Mouse (Mus musculus) mouse embryonic stem cell (cell line): ENCODE measurements around the gene Klf1.

Experiments
- in situ Hi-C, 2 experiments: fragments of 300-500 bp; cut with MboI; formaldehyde crosslinking; loops; 1 replicate in 1 of 2; 3 replicates in 1 of 2; pipeline ENCODE4 v1.14.3; 2019 to 2020; ENCODE audit warnings: low sequenced_read_pairs in 2 of 2, low pct_unique_long_range_greater_than_20kb in 1 of 2, mixed read lengths in 1 of 2; ENCODE audit not compliant: unreplicated experiment in 1 of 2

The Klf1 gene

DNA sequence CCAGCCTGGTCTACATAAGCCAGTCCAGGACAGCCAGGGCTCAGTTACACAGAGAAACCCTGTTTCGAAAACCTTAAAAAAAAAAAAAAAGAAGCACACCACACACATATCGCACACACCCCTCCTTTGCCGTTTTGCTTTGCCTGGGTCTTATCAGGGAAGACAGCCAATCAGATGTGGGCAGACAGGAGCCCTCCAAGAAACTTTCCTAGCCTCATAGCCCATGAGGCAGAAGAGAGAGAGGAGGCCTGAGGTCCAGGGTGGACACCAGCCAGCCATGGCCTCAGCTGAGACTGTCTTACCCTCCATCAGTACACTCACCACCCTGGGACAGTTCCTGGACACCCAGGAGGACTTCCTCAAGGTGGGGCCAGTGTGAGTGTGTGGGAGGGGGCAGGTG is at the start of gene Klf1:
Gene Klf1 (plus strand): TSS at position 177 of the 400 bp plus-strand sequence.
- in situ Hi-C loops, result no loop called here

DNA sequence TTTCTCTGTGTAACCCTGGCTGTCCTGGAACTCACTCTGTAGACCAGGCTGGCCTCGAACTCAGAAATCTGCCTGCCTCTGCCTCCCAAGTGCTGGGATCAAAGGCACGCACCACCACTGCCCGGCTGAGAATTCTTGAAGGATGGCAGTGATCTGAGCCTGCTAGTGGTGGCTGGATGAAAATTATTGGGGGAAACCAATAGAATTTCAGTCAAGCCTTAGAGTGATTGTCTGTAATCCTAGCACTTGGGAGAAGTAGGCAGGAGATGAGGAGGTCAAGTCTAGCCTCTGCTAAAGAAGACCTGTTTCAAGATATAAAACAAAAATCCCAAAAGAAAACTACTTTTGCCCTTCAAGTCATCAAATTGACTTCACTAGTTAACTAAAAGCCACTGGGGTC is 45.3 kb upstream of the Klf1 start:
- in situ Hi-C loops, result no loop called here

DNA sequence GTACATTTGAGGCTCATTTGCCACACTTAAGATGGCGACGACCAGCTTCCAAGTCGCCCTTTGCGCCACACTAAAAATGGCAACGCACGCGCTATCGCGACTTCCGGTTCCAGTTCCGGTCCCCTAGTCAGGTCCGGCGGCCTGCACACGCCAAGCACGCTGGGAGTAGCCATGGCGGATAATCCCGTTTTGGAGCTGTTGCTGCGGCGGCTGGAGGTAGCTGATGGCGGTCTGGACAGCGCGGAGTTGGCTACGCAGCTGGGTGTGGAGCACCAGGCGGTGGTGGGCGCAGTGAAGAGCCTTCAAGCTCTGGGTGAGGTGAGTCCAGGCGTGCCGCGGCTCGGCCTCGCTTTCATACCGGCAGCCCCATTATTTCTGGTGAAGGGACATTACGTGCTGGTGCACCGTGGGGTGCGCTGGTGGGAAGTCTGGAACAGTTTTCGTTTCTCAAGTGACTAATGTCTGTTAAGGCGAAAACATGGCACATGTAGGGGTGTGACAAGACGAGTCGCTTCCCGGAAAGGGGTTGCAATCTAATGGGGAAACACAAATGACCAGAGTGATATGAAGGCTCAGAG is 44.8 kb upstream of the Klf1 start, which contains the start of gene Farsa:
Gene Farsa (plus strand): TSS at position 126 of the 578 bp plus-strand sequence.
- in situ Hi-C loops, result no loop called here

DNA sequence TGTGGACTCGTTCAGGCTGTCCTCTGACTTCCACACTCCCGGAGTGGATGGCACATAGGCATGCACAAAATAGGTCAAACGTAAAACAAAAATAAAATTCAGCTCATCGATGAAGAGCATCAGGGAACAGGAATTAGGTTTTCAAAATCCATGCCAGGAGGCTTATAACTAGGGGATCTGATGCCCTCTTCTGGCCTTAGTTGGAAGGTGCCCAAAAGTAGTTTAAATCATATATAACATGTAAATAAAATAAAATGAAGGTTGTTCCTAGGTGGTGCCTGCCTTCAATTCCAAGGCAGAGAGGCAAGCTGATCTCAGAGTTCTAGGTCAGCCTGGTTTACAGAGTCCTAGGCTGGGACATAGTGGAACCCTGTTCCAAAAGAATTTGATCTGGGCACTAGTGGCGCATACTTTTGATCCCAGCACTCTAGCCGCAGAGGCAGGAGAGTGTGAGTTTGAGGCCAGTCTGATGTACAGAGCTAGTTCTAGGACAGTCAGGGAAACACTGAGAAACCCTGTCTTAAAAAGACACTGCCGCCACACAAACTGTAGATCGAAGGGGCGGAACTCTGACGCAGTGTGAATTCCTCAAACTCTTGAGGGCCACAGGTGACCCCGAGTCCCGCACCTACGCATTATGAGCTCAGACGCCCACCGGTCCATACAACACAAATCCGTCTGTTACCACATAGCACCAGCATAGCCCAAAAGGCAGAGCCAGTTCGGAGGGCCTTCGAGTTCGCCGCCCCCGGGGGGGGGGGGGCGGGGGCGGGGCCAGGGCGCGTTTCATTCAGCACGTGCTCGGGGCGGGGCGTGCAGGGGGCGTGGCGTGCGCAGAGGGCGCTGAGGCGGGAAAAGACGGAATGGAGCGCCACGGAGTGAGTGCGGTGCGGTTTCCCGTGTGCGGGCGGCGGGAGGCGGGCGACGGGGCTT is 30.1 kb upstream of the Klf1 start, which contains the start of gene Syce2:
Gene Syce2 (plus strand): TSS at position 736 of the 933 bp plus-strand sequence.
- in situ Hi-C loops, result no loop called here

DNA sequence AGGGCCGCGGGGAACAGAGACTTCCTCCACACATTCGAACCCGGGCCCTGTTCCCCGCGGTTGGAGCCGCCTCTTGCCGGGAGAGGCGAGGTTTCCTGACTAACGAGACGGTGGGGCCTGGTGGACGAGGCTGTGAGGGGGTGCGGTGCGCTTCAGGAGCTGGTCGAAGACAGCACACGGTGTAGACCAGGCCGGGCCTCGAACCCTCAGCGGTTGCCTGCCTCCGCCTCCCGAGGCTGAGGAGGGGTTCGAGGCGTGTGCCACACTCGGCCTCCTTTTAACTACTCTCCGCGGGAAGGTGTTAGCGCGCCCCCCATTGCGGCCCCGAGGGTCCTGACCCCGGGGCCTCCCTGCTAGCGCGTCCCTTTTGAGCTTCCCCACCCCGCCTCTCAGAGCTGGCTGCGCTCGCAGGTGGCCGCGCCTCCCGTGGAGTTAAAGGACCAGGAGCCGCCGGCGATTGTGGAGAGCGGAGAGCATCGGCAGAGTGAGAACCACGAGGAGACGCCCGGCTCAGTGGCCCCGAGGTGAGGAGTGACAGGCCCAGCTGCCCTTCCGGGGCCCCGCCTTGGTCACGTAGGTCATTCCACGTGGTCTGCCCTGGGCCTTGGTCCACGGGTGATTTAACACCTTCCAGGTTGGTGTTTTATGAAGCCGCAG is 29.3 kb upstream of the Klf1 start:
- in situ Hi-C loops, result no loop called here

DNA sequence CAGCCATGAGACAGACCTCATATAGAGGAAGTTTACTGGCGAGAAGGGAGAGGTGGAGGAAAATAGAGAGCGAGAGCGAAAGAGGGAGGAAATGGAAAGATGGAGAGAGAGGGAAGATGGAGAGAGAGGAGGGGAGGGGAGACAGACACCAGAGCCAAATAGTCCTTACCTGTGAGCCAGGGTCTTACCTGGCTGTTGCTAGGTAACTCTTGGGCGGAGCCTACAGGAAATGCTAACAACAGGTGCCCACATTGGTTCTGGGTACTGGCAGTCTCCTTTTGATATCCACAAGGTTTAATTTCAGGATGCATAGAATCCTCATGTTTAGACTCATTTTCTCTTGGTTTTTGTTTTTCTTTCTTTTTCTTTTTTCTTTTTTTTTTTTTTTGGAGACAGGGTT is 28.7 kb upstream of the Klf1 start:
- in situ Hi-C loops, result no loop called here

DNA sequence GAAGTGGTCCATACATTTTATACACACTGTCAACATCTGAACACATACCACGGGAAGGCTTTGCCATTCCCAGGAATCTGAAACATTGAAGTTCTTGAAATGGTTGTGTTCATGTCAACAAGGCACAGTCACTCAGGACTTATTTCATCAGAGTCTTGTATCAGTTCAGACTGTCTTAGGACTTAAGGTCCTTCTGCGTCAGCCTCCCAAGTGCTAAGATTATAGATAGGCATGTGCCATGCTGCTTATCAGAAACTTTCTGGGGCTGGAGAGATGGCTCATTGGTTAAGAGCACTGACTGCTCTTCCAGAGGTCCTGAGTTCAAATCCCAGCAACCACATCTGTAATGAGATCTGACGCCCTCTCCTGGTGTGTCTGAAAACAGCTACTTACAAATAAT is 27.4 kb upstream of the Klf1 start:
- in situ Hi-C loops, result no loop called here

DNA sequence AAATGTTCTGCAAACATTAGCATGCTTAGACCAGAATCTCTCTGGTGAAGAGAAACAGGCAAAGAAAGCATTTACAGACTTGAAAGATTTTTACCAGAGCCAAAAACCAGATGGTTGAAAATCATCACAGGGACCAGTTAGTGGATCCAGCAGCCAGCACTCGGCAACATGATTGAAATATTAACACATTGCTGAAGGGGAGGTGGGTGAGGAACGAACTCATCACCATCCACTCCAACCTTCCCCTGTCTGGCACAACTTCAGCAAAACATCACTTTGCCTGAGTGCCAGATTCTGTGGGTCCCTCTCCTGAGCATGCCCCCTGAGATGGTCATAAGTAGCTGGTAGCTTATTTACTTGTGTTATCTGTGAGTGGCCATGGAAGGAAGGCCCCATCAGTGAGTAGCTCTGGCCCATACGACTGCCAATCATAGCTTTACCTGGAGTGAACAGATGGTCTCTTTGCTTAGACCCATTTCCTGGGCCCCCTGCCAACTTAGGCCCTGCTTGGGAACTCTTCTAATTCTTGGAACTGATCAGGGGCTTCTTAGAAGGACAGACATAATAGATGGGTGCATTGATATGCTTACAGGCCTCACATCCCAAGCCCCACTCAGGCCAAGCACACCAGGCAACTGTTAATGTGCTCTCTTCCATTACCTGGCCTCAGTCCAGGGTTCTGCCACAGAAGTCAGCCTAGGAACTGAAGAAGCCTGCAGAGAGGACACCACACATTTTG is 24.3 kb upstream of the Klf1 start:
- in situ Hi-C loops, result no loop called here

DNA sequence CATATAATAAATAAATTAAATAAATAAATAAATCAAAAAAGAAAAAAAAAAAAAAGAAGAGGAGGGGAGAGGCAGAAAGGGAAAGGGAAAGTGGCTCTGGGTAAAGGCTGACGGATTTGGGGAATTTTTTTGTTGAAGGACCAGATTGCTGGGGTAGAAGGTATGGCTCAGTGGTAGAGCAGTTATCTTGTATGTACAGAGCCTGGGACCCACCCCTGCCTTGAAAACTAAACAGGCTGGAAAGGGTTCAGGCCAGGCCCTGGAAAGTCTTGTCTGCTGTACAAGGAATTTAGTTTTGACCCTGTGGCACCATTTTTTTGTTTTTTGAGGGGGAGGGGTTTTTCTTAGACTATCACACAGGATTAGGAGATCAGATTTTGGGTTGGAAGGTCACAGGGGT is 22.8 kb upstream of the Klf1 start:
- in situ Hi-C loops, result no loop called here

DNA sequence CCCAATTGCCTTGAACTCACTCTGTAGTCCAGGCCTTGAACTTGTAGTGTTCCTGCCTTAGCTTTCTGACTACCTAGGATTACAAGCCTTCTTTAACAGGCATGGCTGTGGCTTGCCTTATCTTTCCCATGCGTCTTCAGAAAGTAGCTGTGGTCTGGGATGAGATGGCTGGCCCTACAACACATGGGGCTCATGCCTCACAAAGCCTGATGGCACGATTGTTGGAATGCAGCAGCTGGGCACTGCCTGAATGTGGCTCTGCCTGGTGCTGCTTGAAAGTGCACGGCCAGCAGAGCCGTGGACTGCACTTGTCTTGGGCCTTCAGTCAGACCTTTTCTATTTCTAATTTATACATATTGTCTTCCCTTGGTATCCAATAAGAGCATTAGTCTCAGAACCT is 17.0 kb upstream of the Klf1 start:
- in situ Hi-C loops, result no loop called here

DNA sequence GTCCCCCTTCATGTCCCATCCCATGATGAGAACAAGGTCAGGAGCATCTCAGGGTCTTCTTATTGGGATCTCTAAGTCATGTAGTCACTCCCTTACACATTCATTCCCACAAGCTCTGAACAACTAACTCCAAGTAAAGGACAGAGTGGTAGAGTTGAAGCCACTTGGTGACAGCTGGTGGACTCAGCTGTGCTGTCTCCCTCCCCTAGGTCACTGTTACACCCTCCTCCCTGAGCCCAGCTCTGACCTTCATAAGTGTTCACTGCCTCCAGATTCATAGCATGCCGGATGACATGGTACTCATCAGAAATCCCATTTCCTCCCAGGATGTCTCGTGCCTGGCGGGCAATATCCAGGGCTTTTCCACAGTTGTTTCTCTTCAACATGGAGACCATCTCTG is 13.4 kb upstream of the Klf1 start:
- in situ Hi-C loops, result no loop called here

DNA sequence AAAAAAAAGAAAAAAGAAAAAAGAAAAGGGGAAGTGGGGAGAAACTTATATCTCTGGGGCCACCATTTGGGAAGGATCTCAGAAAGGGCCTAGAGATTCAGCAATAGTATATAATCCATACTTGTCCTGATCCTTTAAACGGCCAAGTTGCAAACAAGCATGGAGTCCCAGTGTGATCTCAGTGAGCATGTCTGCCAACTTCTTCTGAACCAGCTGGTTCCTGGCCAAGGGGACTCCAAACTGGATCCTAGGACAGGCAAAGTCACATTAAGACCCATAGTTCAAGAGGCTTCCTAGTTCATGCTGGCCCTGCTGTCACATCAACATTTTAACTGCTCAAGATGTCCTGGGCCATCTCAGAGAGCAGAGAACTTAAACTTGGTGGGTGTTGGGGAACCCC is 12.6 kb upstream of the Klf1 start:
- in situ Hi-C loops, result no loop called here

DNA sequence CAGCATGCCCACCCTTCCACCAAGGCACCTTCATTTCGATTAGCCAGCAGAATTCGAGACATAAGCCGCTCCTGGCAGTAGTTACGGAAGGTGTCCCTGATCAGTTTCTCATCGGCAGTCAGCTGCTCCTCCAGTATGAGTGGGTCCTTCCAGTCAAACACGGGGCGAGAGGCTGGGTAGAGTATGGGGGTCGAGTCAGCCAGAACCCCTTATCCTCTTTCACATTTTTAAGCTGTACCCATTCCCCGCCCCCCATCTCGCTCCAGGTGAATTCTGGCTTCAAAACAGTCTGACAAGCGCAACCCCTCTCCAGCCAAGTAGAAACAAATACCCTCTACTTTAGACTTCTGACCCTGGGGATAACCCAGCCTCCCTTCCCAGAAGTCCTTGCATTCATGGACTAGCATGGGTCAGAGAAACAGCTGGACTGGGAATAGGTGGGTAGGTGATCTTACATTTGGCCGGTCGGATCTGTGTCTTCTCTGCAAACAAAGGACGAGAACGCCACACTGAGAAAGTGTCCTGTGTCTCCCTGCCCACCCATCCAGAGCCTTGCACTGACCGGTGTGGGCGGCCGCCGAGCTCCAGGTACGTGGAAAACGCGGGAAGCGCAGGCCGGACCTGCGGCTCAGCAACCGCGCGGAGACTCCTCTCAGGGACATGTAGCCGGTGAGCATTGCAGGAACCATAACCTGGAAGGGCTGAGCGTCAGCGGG is 8.6 kb upstream of the Klf1 start:
- in situ Hi-C loops, result no loop called here

DNA sequence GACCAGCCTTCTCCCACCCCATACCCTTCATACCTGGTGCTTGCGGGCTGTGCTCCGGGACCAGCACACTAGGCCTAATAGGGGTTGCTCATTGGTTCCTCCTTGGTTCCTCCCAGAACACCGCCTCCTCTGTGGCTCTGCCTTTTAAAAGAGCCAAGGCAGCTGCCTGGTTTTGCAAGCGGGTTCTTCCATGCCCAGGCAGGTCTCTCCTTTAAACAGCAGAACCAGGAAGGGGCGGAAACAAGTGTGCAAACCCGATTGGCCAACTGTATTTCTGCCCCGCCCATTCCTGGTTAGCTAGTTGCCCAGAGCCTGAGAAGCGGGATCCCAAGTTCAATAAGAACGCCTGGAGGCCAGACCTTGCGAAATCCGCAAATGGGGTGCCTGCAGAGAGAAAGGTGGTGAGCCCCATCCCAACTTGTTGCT is 8.0 kb upstream of the Klf1 start, which contains the start of gene Gcdh:
Gene Gcdh (minus strand): TSS at position 213 of the 426 bp plus-strand sequence.
- in situ Hi-C loops, result no loop called here

DNA sequence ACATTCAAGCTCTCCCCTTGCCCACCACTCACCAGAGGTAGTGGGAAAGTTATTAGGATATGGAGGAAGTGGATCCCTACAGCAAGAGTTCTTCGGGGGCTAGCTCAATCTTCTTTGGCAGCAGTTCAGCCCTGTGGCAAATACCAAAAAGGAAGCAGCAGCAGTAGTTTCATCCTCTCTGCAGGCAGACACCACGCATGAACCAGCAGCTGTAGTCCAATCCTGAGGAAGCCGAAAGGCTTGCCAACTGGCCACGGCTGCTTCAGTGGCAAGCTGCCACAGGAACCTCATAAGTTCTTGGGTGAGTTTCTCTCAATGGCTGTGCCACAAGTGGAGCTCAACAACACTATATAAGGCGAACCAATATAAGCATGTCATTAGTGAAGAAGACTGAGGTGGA is 5.8 kb upstream of the Klf1 start:
- in situ Hi-C loops, result no loop called here

DNA sequence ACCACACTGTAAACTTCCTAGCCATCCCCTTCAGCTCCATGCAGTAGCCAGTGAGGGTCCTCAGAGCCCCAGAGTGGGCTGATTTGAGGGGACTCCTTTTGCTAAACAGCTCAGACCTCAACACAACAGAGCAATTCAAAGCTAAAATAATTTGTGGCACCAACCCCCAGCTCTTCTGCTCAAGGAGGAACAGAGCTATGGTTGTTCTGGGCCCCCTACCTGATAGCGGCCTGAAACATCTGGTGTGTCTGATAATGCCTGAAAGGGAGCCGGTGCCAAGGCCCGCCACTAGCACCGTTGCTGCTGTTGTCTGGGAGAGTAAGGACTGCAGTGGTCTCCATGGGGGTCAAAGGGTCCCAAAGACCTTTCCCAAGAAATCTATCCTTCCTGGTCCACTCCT is 657 bp upstream of the Klf1 start:
- in situ Hi-C loops, result no loop called here

DNA sequence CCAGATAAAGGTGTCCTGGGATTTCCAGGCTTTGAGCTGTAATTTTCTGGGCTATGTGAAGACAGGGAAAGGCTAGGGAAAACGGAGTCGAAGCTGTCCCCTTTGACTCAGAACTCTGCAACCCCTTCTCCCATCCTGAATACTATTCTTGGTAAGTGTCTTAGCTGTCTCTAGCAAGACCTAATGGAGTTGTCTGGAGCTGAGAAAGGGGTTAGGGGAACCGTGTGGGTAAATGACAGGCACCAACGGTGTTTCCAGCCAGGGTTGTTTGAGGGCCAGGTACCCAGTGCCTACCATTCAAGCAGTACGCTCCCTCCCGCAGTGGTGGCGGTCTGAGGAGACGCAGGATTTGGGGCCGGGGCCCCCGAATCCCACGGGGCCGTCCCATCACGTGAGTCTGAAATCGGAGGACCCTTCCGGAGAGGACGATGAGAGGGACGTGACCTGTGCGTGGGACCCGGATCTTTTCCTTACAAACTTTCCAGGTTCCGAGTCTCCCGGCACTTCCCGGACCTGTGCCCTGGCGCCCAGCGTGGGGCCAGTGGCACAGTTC is 715 bp downstream of the Klf1 start:
- in situ Hi-C loops, result no loop called here
